Mouse (Mus musculus) limb, embryonic 11.5 days (tissue): ENCODE data around the gene Trabd2b. TPM values are rescaled to one million over a fixed set of nuclear protein-coding genes. Genes with fewer than 3 reads are reported as not detected.

Experiments
- ATAC-seq: fragments of 200-750 bp; cut with Nextera tagmentation; 2 replicates; pipeline ENCODE4 v1.8.0; 2017; ENCODE audit warnings: low read depth; ENCODE audit not compliant: insufficient number of reproducible peaks, low FRiP score, low TSS enrichment
- DNase-seq: peaks from one replicate; pipeline ENCODE4 v3.0.0-alpha.2; 2015; ENCODE audit warnings: low spot score
- H3K27ac ChIP-seq: fragments of 300-500 bp; sonication (generic); replicated peaks from 2 replicates; pipeline ENCODE4 v1.5.1; 2014; ENCODE audit warnings: low read depth, mild to moderate bottlenecking, low read length
- H3K27me3 ChIP-seq: fragments of 300-500 bp; sonication (generic); 2 replicates; pipeline ENCODE4 v1.6.1; 2014; ENCODE audit warnings: mild to moderate bottlenecking, low read length, mixed read lengths; ENCODE audit not compliant: control insufficient read depth, insufficient read depth
- H3K36me3 ChIP-seq: fragments of 300-500 bp; sonication (generic); 2 replicates; pipeline ENCODE4 v1.6.1; 2014; ENCODE audit warnings: mild to moderate bottlenecking, low read length, moderate library complexity, mixed read lengths; ENCODE audit not compliant: control insufficient read depth, insufficient read depth
- H3K4me1 ChIP-seq: fragments of 300-500 bp; sonication (generic); 2 replicates; pipeline ENCODE4 v1.6.1; 2014; ENCODE audit warnings: low read length, mixed read lengths; ENCODE audit not compliant: control insufficient read depth, insufficient read depth
- H3K4me2 ChIP-seq: fragments of 300-500 bp; sonication (generic); 2 replicates; pipeline ENCODE4 v1.6.1; 2014; ENCODE audit warnings: low read depth, mild to moderate bottlenecking, moderate library complexity; ENCODE audit not compliant: severe bottlenecking
- H3K4me3 ChIP-seq: fragments of 300-500 bp; sonication (generic); 2 replicates; pipeline ENCODE4 v1.5.1; 2014; ENCODE audit warnings: low read depth, low read length
- H3K9ac ChIP-seq: fragments of 300-500 bp; sonication (generic); 2 replicates; pipeline ENCODE4 v1.6.1; 2014; ENCODE audit warnings: mild to moderate bottlenecking, low read length
- H3K9me3 ChIP-seq: fragments of 300-500 bp; sonication (generic); 2 replicates; pipeline ENCODE4 v1.6.1; 2016; ENCODE audit warnings: low read length; ENCODE audit not compliant: control insufficient read depth
- WGBS: fragments of 180-500 bp; shearing (Covaris S2); extraction: QIAGEN DNeasy Blood & Tissue Kit; methylation state at CpG from one replicate; pipeline ENCODE4 v1.1.7; 2014; 5-methylcytosine and 5-hydroxymethylcytosine counted together
- polyA plus RNA-seq: library from polyadenylated mRNA; unstranded; fragments of >200 nt; fragmentation: Nextera tagmentation; extraction: Ambion mirVana; gene quantifications from 2 replicates; pipeline ENCODE4 v1.2.1, GENCODE M21; 2014

Trabd2b gene
- polyA plus RNA-seq, 1 experiment from 2014 or later = 0.33 TPM

DNA sequence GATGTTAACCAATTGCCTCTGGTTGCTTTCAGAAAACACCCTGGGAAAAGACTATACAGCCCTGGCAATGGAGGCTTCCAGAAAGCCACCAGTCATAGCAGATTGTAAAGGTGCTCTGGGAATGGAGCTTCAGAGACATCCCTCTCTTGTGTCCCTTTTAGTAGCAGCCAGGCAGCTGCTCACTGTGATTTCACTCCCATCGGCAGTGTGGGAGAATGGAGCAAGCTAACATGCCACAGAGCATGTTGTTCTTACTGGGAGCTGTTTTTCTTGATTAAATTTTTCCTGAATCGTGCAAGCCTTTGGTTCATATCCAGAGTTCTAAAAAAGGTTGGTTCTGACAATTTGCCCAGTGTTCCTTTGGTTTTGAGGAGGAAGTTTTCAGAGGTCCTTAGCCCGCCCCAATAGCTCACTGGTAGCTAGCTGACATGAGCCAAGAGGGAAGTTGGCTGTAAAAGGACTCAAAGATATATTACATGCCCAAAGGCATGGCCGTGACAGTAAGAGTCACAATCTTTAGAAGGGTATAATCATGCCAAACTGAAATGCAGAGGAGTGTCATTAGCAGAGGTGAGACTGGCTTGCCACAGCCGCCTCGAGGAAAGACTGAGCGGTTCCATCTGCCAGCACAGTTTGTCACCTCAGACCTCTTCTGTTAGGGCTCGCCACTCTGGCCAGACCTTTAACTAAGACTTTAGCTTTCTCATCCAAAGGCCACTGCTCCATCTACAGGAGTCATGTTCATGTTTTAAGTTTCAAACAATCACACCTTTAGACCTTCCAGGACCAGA, 141.3 kb downstream of the Trabd2b start:
- Histone ChIP-seq H3K27ac (no peak overlapping the region), H3K27me3 (peaks cover 51% of the 10 kb centered on the region), H3K4me3 (no peak overlapping the region), H3K36me3 (no peaks in the 10 kb centered on the region), H3K4me1 (peaks cover 8% of the 10 kb centered on the region; the same call in 1 of the 2 replicates), H3K9ac (no peak overlapping the region), H3K4me2 (no peak overlapping the region), H3K9me3 (no peaks in the 10 kb centered on the region)
- no peak for ATAC-seq
- DNase-seq = no peak
- WGBS = 53% methylated on average over 8 of the region's 8 CpGs

DNA sequence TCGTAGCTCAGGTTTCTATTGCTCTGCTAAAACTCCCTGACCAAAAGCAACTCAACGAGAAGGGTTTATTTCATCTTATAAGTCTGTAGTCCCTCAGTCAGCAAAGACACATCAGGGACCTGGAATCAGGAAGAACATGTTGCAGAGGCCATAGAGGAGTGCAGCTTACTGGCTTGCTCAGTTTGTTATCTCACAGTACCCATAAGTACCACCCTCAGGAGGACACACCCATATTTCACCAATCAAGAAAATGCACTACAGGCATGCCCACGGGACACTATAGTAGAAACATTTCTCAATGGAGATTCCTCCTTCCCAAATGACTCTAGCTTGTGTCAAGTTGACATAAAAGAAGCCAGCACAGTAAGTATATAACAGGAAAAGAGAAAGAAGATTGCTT, 143.0 kb downstream of the Trabd2b start:
- WGBS = 92% methylated on average over 3 of the region's 3 CpGs
- no peak for DNase-seq
- Histone ChIP-seq H3K36me3 (no peaks in the 10 kb centered on the region), H3K27me3 (peaks cover 47% of the 10 kb centered on the region), H3K4me2 (no peak overlapping the region), H3K9me3 (no peaks in the 10 kb centered on the region), H3K4me1 (peaks cover 8% of the 10 kb centered on the region; the same call in 1 of the 2 replicates), H3K9ac (no peak overlapping the region), H3K4me3 (no peak overlapping the region), H3K27ac (no peak overlapping the region)
- ATAC-seq = no peak

DNA sequence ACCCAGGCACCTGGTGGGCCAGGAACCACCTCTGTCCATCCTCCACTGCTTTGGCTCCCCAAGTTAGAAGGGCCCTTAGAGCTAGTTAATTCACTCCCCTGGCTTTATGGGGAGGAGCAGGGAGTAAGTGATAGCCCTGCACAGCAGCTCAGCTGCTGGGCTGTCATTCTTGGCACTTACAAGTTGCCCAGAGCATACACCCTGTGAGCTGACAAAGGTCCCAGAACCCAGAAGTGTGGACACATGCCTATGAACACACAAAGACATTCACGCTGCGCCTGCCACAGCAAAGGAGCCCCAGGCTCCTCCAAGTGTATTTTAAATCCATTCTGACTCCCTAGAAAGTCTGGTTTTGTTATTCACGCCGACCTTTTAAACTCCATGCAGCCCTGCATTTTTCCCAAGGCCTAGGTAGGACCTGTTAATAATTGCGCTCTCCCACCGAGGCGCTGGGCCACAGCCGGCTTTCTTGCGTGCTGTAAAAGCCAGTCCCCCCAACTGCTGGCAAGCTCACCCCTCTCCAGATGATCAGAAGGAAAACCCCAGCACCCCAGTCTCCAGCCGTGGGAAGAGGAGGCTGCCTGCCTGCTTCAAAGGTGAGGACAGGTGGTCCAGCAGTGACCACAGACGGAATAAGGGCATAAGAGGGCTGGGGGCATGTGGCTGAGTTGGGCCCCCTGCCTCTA, 144.1 kb downstream of the Trabd2b start:
- Histone ChIP-seq H3K9me3 (no peaks in the 10 kb centered on the region), H3K36me3 (no peaks in the 10 kb centered on the region), H3K27me3 (peaks cover 50% of the 10 kb centered on the region), H3K27ac (no peak overlapping the region), H3K4me2 (no peak overlapping the region), H3K9ac (no peak overlapping the region), H3K4me3 (no peak overlapping the region), H3K4me1 (peaks cover 8% of the 10 kb centered on the region; the same call in 1 of the 2 replicates)
- ATAC-seq (peak; percentile 31; the same call in 1 of the 2 replicates), DNase-seq (peak; percentile 21)
- WGBS = 32% methylated on average over 11 of the region's 11 CpGs

DNA sequence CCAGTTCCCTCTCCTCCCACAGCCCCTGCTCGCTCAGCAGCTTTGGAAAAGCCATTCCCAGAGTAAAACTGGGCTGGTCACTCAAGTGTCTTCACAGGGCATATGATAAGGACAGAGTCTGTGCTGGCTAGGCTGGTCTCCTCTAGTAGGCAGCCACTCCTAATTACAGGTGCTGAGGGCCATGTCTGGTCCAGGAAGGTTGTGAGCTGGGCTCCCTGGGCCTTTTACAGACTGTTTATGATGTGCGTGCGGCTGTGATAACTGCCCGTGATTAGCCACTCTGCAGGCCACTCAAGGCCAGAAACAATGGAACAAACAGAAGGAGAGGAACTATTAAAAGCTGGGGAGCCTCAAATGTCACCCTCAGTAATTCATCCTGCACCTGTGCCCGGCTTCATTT, 150.4 kb downstream of the Trabd2b start:
- no peak overlapping the region for H3K27ac ChIP-seq
- no peaks in the 10 kb centered on the region for H3K9me3 ChIP-seq
- peaks cover 64% of the 10 kb centered on the region for H3K27me3 ChIP-seq
- WGBS = 43% methylated on average over 5 of the region's 5 CpGs
- no peak overlapping the region for H3K9ac ChIP-seq
- no peak overlapping the region for H3K4me3 ChIP-seq
- ATAC-seq = no peak; the same call in 1 of the 2 replicates
- no peak overlapping the region for H3K4me2 ChIP-seq
- peak; percentile 61 for DNase-seq
- no peaks in the 10 kb centered on the region for H3K36me3 ChIP-seq
- H3K4me1 ChIP-seq = no peaks in the 10 kb centered on the region; the same call in 1 of the 2 replicates

DNA sequence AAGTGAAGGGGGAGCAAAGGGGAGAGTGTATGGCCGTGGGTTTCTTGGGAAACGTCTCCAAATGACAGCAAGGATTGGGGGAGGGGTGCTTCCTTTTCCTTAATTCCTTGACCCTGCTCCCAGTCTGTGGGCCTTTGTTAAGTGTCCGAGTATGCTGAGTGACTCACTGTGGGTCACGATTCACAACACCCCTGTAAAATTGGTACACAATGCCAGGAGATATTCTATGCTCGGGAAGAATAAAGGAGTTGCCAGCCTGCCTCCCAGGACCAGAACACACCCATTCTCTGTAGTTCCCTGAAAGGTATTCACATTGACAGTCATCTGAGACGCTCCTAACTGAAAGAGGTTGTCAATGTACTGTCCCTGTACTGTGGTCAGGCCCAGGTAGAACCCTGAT, 151.2 kb downstream of the Trabd2b start:
- H3K27me3 ChIP-seq = peaks cover 72% of the 10 kb centered on the region
- ATAC-seq (no peak), DNase-seq (no peak)
- H3K4me2 ChIP-seq = no peak overlapping the region
- no peaks in the 10 kb centered on the region; the same call in 1 of the 2 replicates for H3K4me1 ChIP-seq
- H3K9me3 ChIP-seq = no peaks in the 10 kb centered on the region
- WGBS = 49% methylated on average over 6 of the region's 6 CpGs
- H3K4me3 ChIP-seq = no peak overlapping the region
- no peak overlapping the region for H3K9ac ChIP-seq
- no peak overlapping the region for H3K27ac ChIP-seq
- no peaks in the 10 kb centered on the region for H3K36me3 ChIP-seq

DNA sequence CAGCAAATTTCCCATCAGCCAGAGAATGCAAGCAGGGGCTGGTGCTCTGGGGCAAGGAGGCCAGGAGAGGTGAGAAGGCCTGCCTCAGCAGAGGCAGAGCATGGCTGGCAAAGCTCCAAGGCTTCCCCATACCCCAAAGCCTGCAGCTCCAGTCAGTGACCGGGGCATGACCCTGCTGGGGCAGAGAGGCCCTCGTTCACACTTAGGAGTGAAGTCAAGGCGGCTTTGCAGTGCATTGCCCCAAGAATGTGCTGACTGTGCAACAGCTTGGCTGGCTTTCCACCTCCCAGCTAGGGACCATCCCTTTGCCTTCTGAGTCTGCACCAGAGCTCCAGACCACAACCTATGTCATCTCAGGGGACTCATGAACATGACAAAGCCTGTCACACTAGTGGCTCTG, 152.0 kb downstream of the Trabd2b start:
- no peaks in the 10 kb centered on the region; the same call in 1 of the 2 replicates for H3K4me1 ChIP-seq
- ATAC-seq (no peak; the same call in 1 of the 2 replicates), DNase-seq (no peak)

DNA sequence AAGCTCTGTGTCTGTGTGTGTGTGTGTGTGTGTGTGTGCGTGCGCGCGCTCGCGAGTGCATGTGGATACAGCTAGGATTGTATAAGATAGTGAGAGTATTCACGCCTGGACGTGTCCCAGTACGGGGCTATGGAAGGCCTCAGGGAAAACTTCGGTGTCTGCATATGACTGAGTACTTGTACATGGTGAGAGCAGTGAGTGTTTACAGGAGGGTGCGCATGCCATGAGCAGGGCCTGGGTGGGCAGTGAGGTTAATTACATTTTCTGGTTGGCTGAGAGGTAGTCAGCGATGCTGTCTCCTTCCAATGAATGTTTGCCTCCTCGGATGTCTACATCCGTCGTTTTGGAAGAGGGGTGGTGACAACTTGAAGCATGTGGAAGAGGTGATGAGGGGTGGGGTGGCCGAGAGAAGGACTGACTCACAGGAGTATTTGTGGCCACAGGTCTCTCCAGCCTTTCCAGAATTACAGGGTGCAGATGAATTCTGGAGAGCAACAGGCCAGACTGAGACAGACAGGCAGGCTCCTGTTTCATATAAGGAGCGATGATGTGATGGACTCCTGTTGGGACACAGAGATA, 154.2 kb downstream of the Trabd2b start:
- H3K27ac ChIP-seq = no peak overlapping the region
- peaks cover 64% of the 10 kb centered on the region for H3K27me3 ChIP-seq

More for the DNA sequence above, 152.0 kb downstream of the Trabd2b start:
- H3K9ac ChIP-seq = no peak overlapping the region
- H3K4me2 ChIP-seq = no peak overlapping the region
- no peak overlapping the region for H3K27ac ChIP-seq
- no peaks in the 10 kb centered on the region for H3K9me3 ChIP-seq
- WGBS = 19% methylated on average over 3 of the region's 3 CpGs
- no peak overlapping the region for H3K4me3 ChIP-seq
- H3K36me3 ChIP-seq = no peaks in the 10 kb centered on the region
- peaks cover 79% of the 10 kb centered on the region for H3K27me3 ChIP-seq

DNA sequence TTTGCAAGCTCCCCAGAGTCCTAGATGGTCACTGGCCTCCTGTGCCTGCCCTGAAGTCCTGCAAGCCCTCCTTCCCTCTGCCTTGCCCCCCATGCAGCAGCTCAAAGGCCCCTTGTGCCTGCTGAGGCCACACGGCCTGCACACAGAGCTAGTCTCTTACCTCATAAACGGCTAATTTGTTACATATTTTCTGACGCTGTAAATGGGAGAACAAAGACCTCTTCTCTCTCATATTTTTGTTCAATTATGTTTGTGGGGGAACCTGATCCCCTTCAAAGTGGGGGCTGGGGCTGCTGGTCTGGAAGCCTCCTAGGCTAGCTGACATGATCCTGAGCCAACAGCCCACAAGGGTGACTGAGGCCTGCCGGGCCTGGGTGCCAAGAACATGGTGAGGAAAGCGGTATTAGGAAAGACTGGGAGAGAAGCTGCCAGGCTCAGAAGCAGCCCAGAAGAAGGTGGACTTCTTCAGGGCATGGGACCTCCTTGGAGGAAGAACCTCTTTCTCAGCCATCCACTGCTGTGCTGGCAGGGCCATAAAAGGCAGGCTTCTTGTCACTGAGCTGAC, 157.7 kb downstream of the Trabd2b start:
- no peak overlapping the region for H3K9ac ChIP-seq
- no peak overlapping the region for H3K4me2 ChIP-seq
- H3K4me3 ChIP-seq = no peak overlapping the region
- DNase-seq (peak; percentile 51), ATAC-seq (peak; percentile 33; the same call in 1 of the 2 replicates)
- peaks cover 21% of the 10 kb centered on the region for H3K4me1 ChIP-seq
- H3K36me3 ChIP-seq = no peaks in the 10 kb centered on the region
- no peak overlapping the region for H3K27ac ChIP-seq
- peaks cover 66% of the 10 kb centered on the region for H3K27me3 ChIP-seq
- 35% methylated on average over 5 of the region's 5 CpGs for WGBS
- no peaks in the 10 kb centered on the region for H3K9me3 ChIP-seq

More for the DNA sequence above, 154.2 kb downstream of the Trabd2b start:
- H3K4me3 ChIP-seq = no peak overlapping the region
- H3K4me1 ChIP-seq = peaks cover 7% of the 10 kb centered on the region
- no peaks in the 10 kb centered on the region for H3K9me3 ChIP-seq
- no peak overlapping the region for H3K4me2 ChIP-seq
- DNase-seq (no peak), ATAC-seq (no peak)
- no peaks in the 10 kb centered on the region for H3K36me3 ChIP-seq
- WGBS = 82% methylated on average over 17 of the region's 17 CpGs
- H3K9ac ChIP-seq = no peak overlapping the region
